Mouse (Mus musculus): ENCODE measurements around the gene Gpr139.

The Gpr139 gene

GRCm38 (mm10) chr7:119184341-119185143 lies at the start of gene Gpr139:
Gene Gpr139 (minus strand): TSS chr7:119184603.
- DNase-seq (ENCODE audit: low read depth, low spot score): peak; percentile 61

- no peak for DNase-seq (ENCODE audit: low read depth, low spot score)
These were observed 46.6 kb upstream of the Gpr139 start for GRCm38 (mm10) chr7:119230971-119231370.

- no peak for DNase-seq (ENCODE audit: low read depth, low spot score)
These were observed 38.3 kb upstream of the Gpr139 start for GRCm38 (mm10) chr7:119222706-119223105.

- no peak for DNase-seq (ENCODE audit: low read depth, low spot score)
These were observed 34.7 kb upstream of the Gpr139 start for GRCm38 (mm10) chr7:119219121-119219520.

GRCm38 (mm10) chr7:119207251-119207650 lies 22.8 kb upstream of the Gpr139 start:
- no peak for DNase-seq (ENCODE audit: low read depth, low spot score)

- peak; percentile 71 for DNase-seq (ENCODE audit: low read depth, low spot score)
These were observed 2.0 kb upstream of the Gpr139 start for GRCm38 (mm10) chr7:119186374-119186773.

GRCm38 (mm10) chr7:119185181-119185940 lies 958 bp upstream of the Gpr139 start:
- DNase-seq (ENCODE audit: low read depth, low spot score): peak; percentile 61

GRCm38 (mm10) chr7:119181053-119181452 lies 3.4 kb downstream of the Gpr139 start:
- no peak for DNase-seq (ENCODE audit: low read depth, low spot score)

- DNase-seq (ENCODE audit: low read depth, low spot score): no peak
These were observed 24.4 kb downstream of the Gpr139 start for GRCm38 (mm10) chr7:119160015-119160414.

- peak; percentile 62 for DNase-seq (ENCODE audit: low read depth, low spot score)
These were observed 72.6 kb downstream of the Gpr139 start for GRCm38 (mm10) chr7:119111771-119112170.

- DNase-seq (ENCODE audit: low read depth, low spot score): no peak
These were observed 78.5 kb downstream of the Gpr139 start for GRCm38 (mm10) chr7:119105878-119106277.

- no peak for DNase-seq (ENCODE audit: low read depth, low spot score)
These were observed 87.8 kb downstream of the Gpr139 start for GRCm38 (mm10) chr7:119096583-119096982.
